Mouse (Mus musculus) MEL (cell line): ENCODE results near the gene Vgll4. TPM values are rescaled to one million over a fixed set of nuclear protein-coding genes. Genes with fewer than 3 reads are reported as not detected.

Source experiments
- DNase-seq: peaks from one replicate; pipeline ENCODE4 v3.0.0; 2011; ENCODE audit warnings: low read depth, low spot score
- H3K27ac ChIP-seq: 2 replicates; pipeline ENCODE4 v1.5.1; 2012; ENCODE audit warnings: low read depth, mild to moderate bottlenecking, control low read depth, low read length, moderate library complexity; ENCODE audit not compliant: control insufficient read depth
- H3K27me3 ChIP-seq, 2 experiments: fragments of 150-350 bp in 1 of 2; sonication (generic) in 1 of 2; 2 replicates each; pipeline ENCODE4 v1.6.1; 2012; ENCODE audit warnings: low read length in 2 of 2, mild to moderate bottlenecking in 2 of 2, improper control_type of control experiment in 1 of 2, moderate library complexity in 1 of 2; ENCODE audit not compliant: insufficient read depth in 2 of 2, control insufficient read depth in 1 of 2
- H3K36me3 ChIP-seq, 2 experiments: 2 replicates each; pipeline ENCODE4 v1.6.1; 2012 to 2014; ENCODE audit warnings: low read length in 2 of 2, improper control_type of control experiment in 1 of 2, inconsistent platforms in 1 of 2, mild to moderate bottlenecking in 1 of 2; ENCODE audit not compliant: insufficient read depth in 2 of 2, control insufficient read depth in 1 of 2
- H3K4me1 ChIP-seq, 2 experiments: fragments of 150-350 bp in 1 of 2; sonication (generic) in 1 of 2; 2 replicates each; pipeline ENCODE4 v1.6.1; 2012; ENCODE audit warnings: low read length in 2 of 2, improper control_type of control experiment in 1 of 2, mild to moderate bottlenecking in 1 of 2; ENCODE audit not compliant: insufficient read depth in 2 of 2, control insufficient read depth in 1 of 2
- H3K4me3 ChIP-seq, 2 experiments: fragments of 150-350 bp in 1 of 2; sonication (generic) in 1 of 2; 2 replicates each; pipeline ENCODE4 v1.5.1; 2012; ENCODE audit warnings: low read depth in 2 of 2, low read length in 2 of 2, mild to moderate bottlenecking in 2 of 2, moderate library complexity in 2 of 2, control low read depth in 1 of 2, improper control_type of control experiment in 1 of 2; ENCODE audit not compliant: control insufficient read depth in 1 of 2, insufficient read depth in 1 of 2
- H3K79me2 ChIP-seq: 2 replicates; pipeline ENCODE4 v1.6.1; 2012; ENCODE audit warnings: mild to moderate bottlenecking, low read length, moderate library complexity; ENCODE audit not compliant: control insufficient read depth, poor library complexity, insufficient read depth
- H3K9ac ChIP-seq: 2 replicates; pipeline ENCODE4 v1.6.1; 2012; ENCODE audit warnings: low read depth, mild to moderate bottlenecking, control low read depth, low read length, moderate library complexity; ENCODE audit not compliant: control insufficient read depth, poor library complexity, severe bottlenecking
- H3K9me3 ChIP-seq: fragments of 150-350 bp; sonication (generic); replicated peaks from 2 replicates; pipeline ENCODE4 v1.6.1; 2012; ENCODE audit warnings: mild to moderate bottlenecking, low read length, improper control_type of control experiment, moderate library complexity; ENCODE audit not compliant: insufficient read depth
- BHLHE40 ChIP-seq: IDR thresholded peaks from 2 replicates; pipeline ENCODE4 v1.6.1; 2012; ENCODE audit warnings: low read depth, mild to moderate bottlenecking, inconsistent platforms, low read length, improper control_type of control experiment, borderline replicate concordance
- CHD2 ChIP-seq: IDR thresholded peaks from 2 replicates; pipeline ENCODE4 v1.6.1; 2011; ENCODE audit warnings: low read length, improper control_type of control experiment
- CTCF ChIP-seq, 3 experiments: IDR thresholded peaks in 2 of 3; conservative IDR thresholded peaks in 1 of 3; 2 replicates each; pipeline ENCODE4 v1.5.1; 2011 to 2012; ENCODE audit warnings: low read length in 3 of 3, low read depth in 2 of 3, mild to moderate bottlenecking in 2 of 3, improper control_type of control experiment in 1 of 3, inconsistent platforms in 1 of 3, mixed read lengths in 1 of 3, moderate library complexity in 1 of 3; ENCODE audit not compliant: control insufficient read depth in 1 of 3, insufficient read depth in 1 of 3, poor library complexity in 1 of 3, severe bottlenecking in 1 of 3
- E2F4 ChIP-seq: IDR thresholded peaks from 2 replicates; pipeline ENCODE4 v1.6.1; 2011; ENCODE audit warnings: low read depth, low read length, improper control_type of control experiment, borderline replicate concordance
- EP300 ChIP-seq, 2 experiments: IDR thresholded peaks; 2 replicates each; pipeline ENCODE4 v1.6.1; 2011; ENCODE audit warnings: improper control_type of control experiment in 2 of 2, low read length in 2 of 2, low read depth in 1 of 2, mild to moderate bottlenecking in 1 of 2
- GABPA ChIP-seq: IDR thresholded peaks from 2 replicates; pipeline ENCODE4 v1.6.1; 2012; ENCODE audit warnings: low read depth, mild to moderate bottlenecking, inconsistent platforms, low read length, improper control_type of control experiment, moderate library complexity
- JUND ChIP-seq: IDR thresholded peaks from 2 replicates; pipeline ENCODE4 v1.6.1; 2011; ENCODE audit warnings: low read depth, mild to moderate bottlenecking, improper control_type of control experiment, low read length
- KAT2A ChIP-seq: conservative IDR thresholded peaks from 2 replicates; pipeline ENCODE4 v1.6.1; 2012; ENCODE audit warnings: low read depth, low read length, improper control_type of control experiment, inconsistent platforms
- MAZ ChIP-seq: IDR thresholded peaks from 2 replicates; pipeline ENCODE4 v1.6.1; 2012; ENCODE audit warnings: low read depth, mild to moderate bottlenecking, inconsistent platforms, low read length, improper control_type of control experiment
- MYB ChIP-seq: IDR thresholded peaks from 2 replicates; pipeline ENCODE4 v1.6.1; 2011; ENCODE audit warnings: mild to moderate bottlenecking, low read depth, low read length, improper control_type of control experiment
- NRF1 ChIP-seq: IDR thresholded peaks from 2 replicates; pipeline ENCODE4 v1.6.1; 2014; ENCODE audit warnings: low read depth, mild to moderate bottlenecking, inconsistent platforms, low read length, improper control_type of control experiment, moderate library complexity; ENCODE audit not compliant: poor library complexity, insufficient read depth, severe bottlenecking
- POLR2A ChIP-seq, 2 experiments: IDR thresholded peaks; 2 replicates each; pipeline ENCODE4 v1.6.1; 2011 to 2012; ENCODE audit warnings: low read length in 2 of 2, mild to moderate bottlenecking in 2 of 2, control low read depth in 1 of 2, improper control_type of control experiment in 1 of 2, low read depth in 1 of 2, moderate library complexity in 1 of 2; ENCODE audit not compliant: control insufficient read depth in 1 of 2, insufficient read depth in 1 of 2, poor library complexity in 1 of 2
- RCOR1 ChIP-seq: IDR thresholded peaks from 2 replicates; pipeline ENCODE4 v1.6.1; 2012; ENCODE audit warnings: low read depth, mild to moderate bottlenecking, inconsistent platforms, low read length, improper control_type of control experiment
- SMC3 ChIP-seq: IDR thresholded peaks from 2 replicates; pipeline ENCODE4 v1.6.1; 2011; ENCODE audit warnings: low read depth, low read length, improper control_type of control experiment
- TBP ChIP-seq: IDR thresholded peaks from 2 replicates; pipeline ENCODE4 v1.8.0; 2011; ENCODE audit warnings: low read depth, low read length, improper control_type of control experiment
- UBTF ChIP-seq: IDR thresholded peaks from 2 replicates; pipeline ENCODE4 v1.6.1; 2012; ENCODE audit warnings: low read depth, mild to moderate bottlenecking, inconsistent platforms, low read length, improper control_type of control experiment, moderate library complexity, borderline replicate concordance; ENCODE audit not compliant: insufficient read depth
- USF2 ChIP-seq, 2 experiments: IDR thresholded peaks; 2 replicates each; pipeline ENCODE4 v1.6.1; 2011 to 2012; ENCODE audit warnings: improper control_type of control experiment in 2 of 2, low read length in 2 of 2, borderline replicate concordance in 1 of 2, inconsistent platforms in 1 of 2, low read depth in 1 of 2, mild to moderate bottlenecking in 1 of 2; ENCODE audit not compliant: insufficient read depth in 1 of 2
- ZC3H11A ChIP-seq: IDR thresholded peaks from 2 replicates; pipeline ENCODE4 v1.6.1; 2012; ENCODE audit warnings: low read depth, mild to moderate bottlenecking, inconsistent platforms, low read length, improper control_type of control experiment
- ZMIZ1 ChIP-seq: IDR thresholded peaks from 2 replicates; pipeline ENCODE4 v1.6.1; 2012; ENCODE audit warnings: low read depth, mild to moderate bottlenecking, inconsistent platforms, low read length, improper control_type of control experiment, moderate library complexity
- ZNF384 ChIP-seq: IDR thresholded peaks from 2 replicates; pipeline ENCODE4 v1.6.1; 2012; ENCODE audit warnings: low read depth, mild to moderate bottlenecking, inconsistent platforms, low read length, improper control_type of control experiment
- polyA plus RNA-seq, 2 experiments: library from polyadenylated mRNA; stranded (reverse) in 1 of 2; unstranded in 1 of 2; fragments of >175 nt in 1 of 2; fragments of >200 nt in 1 of 2; gene quantifications; 2 replicates each; pipeline versions ENCODE4 v1.2.1 to v1.2.4; 2012; ENCODE audit warnings: low replicate concordance in 2 of 2, low read depth in 1 of 2; ENCODE audit not compliant: insufficient read length in 2 of 2, insufficient read depth in 1 of 2, missing spikeins in 1 of 2
- total RNA-seq: library from RNA; depleted of rRNA; stranded (reverse); fragments of 300-350 nt; gene quantifications from 2 replicates; pipeline ENCODE4 v1.2.3, GENCODE M21; 2012

The Vgll4 gene
- total and polyA plus RNA-seq, 3 experiments = 18.1 to 21.5 TPM; not detected in 1

DNA sequence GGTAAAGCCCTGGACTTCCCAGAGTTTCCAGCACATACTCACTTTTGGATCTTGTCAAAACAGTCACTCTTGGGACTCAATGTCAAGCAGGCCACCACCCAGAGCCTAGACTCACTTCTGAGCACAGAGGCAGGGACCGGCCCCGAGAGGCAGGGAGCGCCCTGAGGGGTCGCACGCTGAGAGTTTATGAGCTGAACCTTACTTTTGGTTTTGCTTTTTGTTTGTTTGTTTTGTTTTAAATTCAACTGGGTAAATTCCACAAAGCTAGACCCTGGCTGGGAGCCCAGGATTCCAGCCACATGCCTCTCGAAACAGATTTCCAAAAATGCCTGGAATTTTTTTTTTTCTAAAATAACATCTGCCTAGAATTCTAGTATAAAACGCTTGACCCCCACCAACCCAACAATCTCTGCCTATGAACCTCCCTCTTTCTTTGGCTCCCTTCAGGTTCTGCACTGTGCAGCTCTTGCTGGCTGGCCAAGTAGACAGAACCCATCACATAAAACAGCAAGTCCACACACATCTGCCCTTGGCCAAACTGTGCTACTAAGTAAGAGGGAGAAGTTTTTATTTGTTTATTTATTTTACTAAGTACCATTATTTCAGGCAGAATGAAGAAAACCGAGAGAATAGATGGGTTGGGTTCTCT is 28.5 kb downstream of the Vgll4 start:
- DNase-seq = no peak
- no peak overlapping the region for H3K4me3 ChIP-seq
- H3K27me3 ChIP-seq = no peaks in the 10 kb centered on the region
- no peaks in the 10 kb centered on the region; a peak in 1 of 4 replicates for H3K36me3 ChIP-seq
- no peak for TF ChIP-seq UBTF
- TF ChIP-seq JUND = no peak
- TF ChIP-seq USF2 (IDR thresholded peaks at IDR 0.05; ENCODE audit: borderline replicate concordance in 1 of 2, insufficient read depth in 1 of 2, low read depth in 1 of 2, low read length in 2 of 2) = no peak
- TF ChIP-seq E2F4 = no peak
- no peak for TF ChIP-seq CTCF (IDR thresholded peaks at IDR 0.05 in 2 of 3, conservative IDR thresholded peaks at IDR 0.05 in 1 of 3; ENCODE audit: control insufficient read depth in 1 of 3, insufficient read depth in 1 of 3, low read depth in 2 of 3, low read length in 3 of 3, poor library complexity in 1 of 3, severe bottlenecking in 1 of 3)
- no peak for TF ChIP-seq BHLHE40
- no peak for TF ChIP-seq TBP
- TF ChIP-seq RCOR1 = no peak
- TF ChIP-seq KAT2A = no peak
- no peak for TF ChIP-seq POLR2A (IDR thresholded peaks at IDR 0.05; ENCODE audit: control insufficient read depth in 1 of 2, insufficient read depth in 1 of 2, low read depth in 1 of 2, low read length in 2 of 2, poor library complexity in 1 of 2)
- no peak for TF ChIP-seq MYB
- no peak for TF ChIP-seq ZMIZ1
- no peak for TF ChIP-seq MAZ
- TF ChIP-seq GABPA = no peak
- TF ChIP-seq EP300 (IDR thresholded peaks at IDR 0.05; ENCODE audit: low read depth in 1 of 2, low read length in 2 of 2) = no peak
- H3K79me2 ChIP-seq = no peaks in the 10 kb centered on the region
- no peaks in the 10 kb centered on the region for H3K9me3 ChIP-seq
- no peak overlapping the region for H3K9ac ChIP-seq
- no peak overlapping the region for H3K27ac ChIP-seq
- no peaks in the 10 kb centered on the region for H3K4me1 ChIP-seq

DNA sequence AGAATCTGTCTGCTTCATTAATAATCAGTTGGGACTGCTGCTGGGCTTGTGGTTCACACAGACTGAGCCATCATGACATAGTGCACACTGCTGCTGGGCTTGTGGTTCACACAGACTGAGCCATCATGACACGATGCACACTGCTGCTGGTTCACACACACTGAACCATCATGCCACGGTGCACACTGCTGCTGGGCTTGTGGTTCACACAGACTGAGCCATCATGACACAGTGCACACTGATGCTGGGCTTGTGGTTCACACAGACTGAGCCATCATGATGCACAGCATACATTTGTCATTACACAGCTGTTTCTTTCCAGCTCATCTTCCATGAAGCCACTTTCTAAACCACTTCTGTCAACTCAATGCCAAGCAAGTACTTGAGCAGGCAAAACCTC is 30.1 kb downstream of the Vgll4 start:
- DNase-seq = no peak
- H3K27me3 ChIP-seq = no peaks in the 10 kb centered on the region
- no peaks in the 10 kb centered on the region for H3K79me2 ChIP-seq
- no peaks in the 10 kb centered on the region; a peak in 1 of 4 replicates for H3K36me3 ChIP-seq
- H3K27ac ChIP-seq = no peak overlapping the region
- no peak overlapping the region for H3K9ac ChIP-seq
- no peak for TF ChIP-seq ZNF384
- no peak for TF ChIP-seq SMC3
- TF ChIP-seq JUND = no peak
- no peak for TF ChIP-seq ZC3H11A
- no peak for TF ChIP-seq CTCF (IDR thresholded peaks at IDR 0.05 in 2 of 3, conservative IDR thresholded peaks at IDR 0.05 in 1 of 3; ENCODE audit: control insufficient read depth in 1 of 3, insufficient read depth in 1 of 3, low read depth in 2 of 3, low read length in 3 of 3, poor library complexity in 1 of 3, severe bottlenecking in 1 of 3)
- TF ChIP-seq NRF1 = no peak
- no peak for TF ChIP-seq MYB
- TF ChIP-seq CHD2 = no peak
- H3K4me3 ChIP-seq = no peak overlapping the region
- H3K9me3 ChIP-seq = no peaks in the 10 kb centered on the region
- no peaks in the 10 kb centered on the region for H3K4me1 ChIP-seq
